14 mouse cellular contexts compared by ENCODE assay signal in genomic region chr11:114792931-114793494, GRCm38 (mm10). TPM values are rescaled to one million over a fixed set of nuclear protein-coding genes. Genes with fewer than 3 reads are reported as not detected.
A peak's percentile ranks its signal among the peaks of the same experiment; 100 is the strongest.
DNase-seq lines count a peak whose midpoint lies in the region; ATAC-seq and TF ChIP-seq lines count a peak whose summit lies in the region.
"Had no signal": no experiment of that assay in that cellular context is flagged by ENCODE, and none has a peak within 500 bp of the region (broad histone marks: within the 10 kb centered on the region; RNA-seq: fewer than 3 reads in every experiment).

No protein-coding gene starts in this region.

- no peak for TF ChIP-seq CTCF in heart, adult 2 months (IDR thresholded peaks at IDR 0.05)

- no peak for TF ChIP-seq EP300 in heart, adult 2 months (IDR thresholded peaks at IDR 0.05; ENCODE audit: insufficient read depth, low read depth, low read length)

- intact Hi-C loops in heart, adult 2 months (cut with DNase I), result no loop called here

- no peak overlapping the region for H3K4me2 ChIP-seq in kidney, embryonic 14.5 days (replicated peaks; ENCODE audit: low read depth, low read length)
- H3K4me2 ChIP-seq in hindbrain, embryonic 11.5 days (replicated peaks; ENCODE audit: low read depth, low read length), result peak overlapping the region; percentile 49
- H3K4me2 ChIP-seq in midbrain, embryonic 15.5 days, result peak overlapping the region; percentile 72

- no peak for ATAC-seq in kidney, embryonic 14.5 days (ENCODE audit: low FRiP score, low TSS enrichment)
- ATAC-seq in hindbrain, embryonic 11.5 days (ENCODE audit: low FRiP score), result no peak
- no peak for ATAC-seq in midbrain, embryonic 15.5 days (replicated peaks)
- ATAC-seq: inflammation-experienced regulatory T-cells, adult 6 months had no signal

- no peaks in the 10 kb centered on the region for H3K9me3 ChIP-seq in kidney, embryonic 14.5 days (ENCODE audit: control insufficient read depth, low read length)
- no peaks in the 10 kb centered on the region for H3K9me3 ChIP-seq in embryonic facial prominence, embryonic 10.5 days
- no peaks in the 10 kb centered on the region for H3K9me3 ChIP-seq in hindbrain, embryonic 11.5 days (ENCODE audit: control insufficient read depth, low read length)
- H3K9me3 ChIP-seq in midbrain, embryonic 15.5 days, result no peaks in the 10 kb centered on the region
- H3K9me3 ChIP-seq: heart, embryonic 10.5 days; limb, embryonic 12.5 days; lung, embryonic 15.5 days had no signal

- peak overlapping the region; percentile 38; the same call in 1 of the 2 replicates for H3K4me3 ChIP-seq in kidney, embryonic 14.5 days (ENCODE audit: low read length)
- H3K4me3 ChIP-seq in embryonic facial prominence, embryonic 10.5 days, result peak overlapping the region; percentile 63
- 0 out of 2 replicates have a peak overlapping the region, but pooled peaks have one; percentile 14 for H3K4me3 ChIP-seq in hindbrain, embryonic 11.5 days (ENCODE audit: low read depth, low read length)
- H3K4me3 ChIP-seq in midbrain, embryonic 15.5 days, result no peak overlapping the region
- no peak overlapping the region for H3K4me3 ChIP-seq in heart, adult 2 months

- H3K27me3 ChIP-seq in kidney, embryonic 14.5 days (ENCODE audit: control insufficient read depth, insufficient read depth, low read length), result peaks cover 52% of the 10 kb centered on the region
- H3K27me3 ChIP-seq in embryonic facial prominence, embryonic 10.5 days (replicated peaks; ENCODE audit: low read depth, poor library complexity, severe bottlenecking), result peaks cover 72% of the 10 kb centered on the region
- H3K27me3 ChIP-seq in hindbrain, embryonic 11.5 days (ENCODE audit: control insufficient read depth, insufficient read depth, low read length), result peaks cover 26% of the 10 kb centered on the region; the same call in 1 of the 2 replicates
- H3K27me3 ChIP-seq in midbrain, embryonic 15.5 days (replicated peaks), result peaks cover 13% of the 10 kb centered on the region
- peaks cover 10% of the 10 kb centered on the region for H3K27me3 ChIP-seq in heart, adult 2 months (ENCODE audit: control insufficient read depth, insufficient read depth, low read length)

- H3K4me1 ChIP-seq in kidney, embryonic 14.5 days (ENCODE audit: control insufficient read depth, insufficient read depth, low read length), result peaks cover 37% of the 10 kb centered on the region
- H3K4me1 ChIP-seq in embryonic facial prominence, embryonic 10.5 days, result peaks cover 79% of the 10 kb centered on the region
- H3K4me1 ChIP-seq in hindbrain, embryonic 11.5 days (replicated peaks; ENCODE audit: control insufficient read depth, insufficient read depth, low read length), result peaks cover 16% of the 10 kb centered on the region
- H3K4me1 ChIP-seq in midbrain, embryonic 15.5 days, result peaks cover 63% of the 10 kb centered on the region
- H3K4me1 ChIP-seq in heart, adult 2 months (ENCODE audit: control insufficient read depth, insufficient read depth, low read length), result 0 out of 2 replicates have a peak, but pooled peaks cover 1% of the 10 kb centered on the region

- DNase-seq in kidney, postnatal 14 days, result no peak
- no peak for DNase-seq in embryonic facial prominence, embryonic 10.5 days (ENCODE audit: low spot score)
- DNase-seq in hindbrain, embryonic 11.5 days (ENCODE audit: low spot score), result no peak
- DNase-seq in adrenal gland, postnatal 25 days, result no peak
- DNase-seq in heart, adult 2 months, result no peak
- no peak for DNase-seq in retina, embryonic 14.5 days (ENCODE audit: low spot score)
- DNase-seq: kidney, postnatal 36 days; thymus, postnatal 4 days had no signal

- no peaks in the 10 kb centered on the region for H3K36me3 ChIP-seq in kidney, embryonic 14.5 days (ENCODE audit: control insufficient read depth, insufficient read depth, low read length)
- H3K36me3 ChIP-seq in embryonic facial prominence, embryonic 10.5 days (replicated peaks), result no peaks in the 10 kb centered on the region
- no peaks in the 10 kb centered on the region for H3K36me3 ChIP-seq in hindbrain, embryonic 11.5 days (ENCODE audit: control insufficient read depth, insufficient read depth, low read length)
- H3K36me3 ChIP-seq in midbrain, embryonic 15.5 days (replicated peaks), result no peaks in the 10 kb centered on the region
- H3K36me3 ChIP-seq in heart, adult 2 months (ENCODE audit: control insufficient read depth, insufficient read depth, low read length), result no peaks in the 10 kb centered on the region
- H3K36me3 ChIP-seq: heart, embryonic 10.5 days; limb, embryonic 12.5 days; lung, embryonic 15.5 days had no signal

- no peak overlapping the region for H3K27ac ChIP-seq in kidney, embryonic 14.5 days (ENCODE audit: low read depth, low read length)
- peak overlapping the region; percentile 54; the same call in 1 of the 2 replicates for H3K27ac ChIP-seq in embryonic facial prominence, embryonic 10.5 days (replicated peaks)
- H3K27ac ChIP-seq in hindbrain, embryonic 11.5 days (ENCODE audit: low read depth, low read length), result no peak overlapping the region
- peak overlapping the region; percentile 90; the same call in 1 of the 2 replicates for H3K27ac ChIP-seq in midbrain, embryonic 15.5 days
- H3K27ac ChIP-seq in heart, adult 2 months, result no peak overlapping the region
- H3K27ac ChIP-seq: limb, embryonic 12.5 days; lung, embryonic 15.5 days had no signal

- TF ChIP-seq POLR2A in heart, adult 2 months (IDR thresholded peaks at IDR 0.05; ENCODE audit: insufficient read depth, low read depth, low read length), result no peak

- H3K79me2 ChIP-seq in heart, adult 2 months (replicated peaks; ENCODE audit: control insufficient read depth, insufficient read depth, low read length), result no peaks in the 10 kb centered on the region

- WGBS in kidney, embryonic 14.5 days, result 54% methylated on average over 5 of the region's 5 CpGs
- 46% methylated on average over 5 of the region's 5 CpGs for WGBS in embryonic facial prominence, embryonic 10.5 days
- 58% methylated on average over 5 of the region's 5 CpGs for WGBS in hindbrain, embryonic 11.5 days
- WGBS in midbrain, embryonic 15.5 days, result 49% methylated on average over 5 of the region's 5 CpGs
- WGBS in heart, adult 2 months, result 53% methylated on average over 5 of the region's 5 CpGs

- no peak overlapping the region for H3K9ac ChIP-seq in kidney, embryonic 14.5 days (ENCODE audit: low read depth, low read length)
- H3K9ac ChIP-seq in hindbrain, embryonic 11.5 days (ENCODE audit: low read depth, low read length), result no peak overlapping the region; the same call in 1 of the 2 replicates
- H3K9ac ChIP-seq in midbrain, embryonic 15.5 days, result no peak overlapping the region
- H3K9ac ChIP-seq in heart, adult 2 months (ENCODE audit: low read depth, low read length), result no peak overlapping the region
- H3K9ac ChIP-seq: limb, embryonic 12.5 days; lung, embryonic 15.5 days had no signal

RNA-seq across cellular contexts. Expression of gene Btbd17, which starts 2.7 kb away (rescaled TPM):
- polyA plus RNA-seq in kidney, embryonic 14.5 days (2014; fragmentation: Nextera tagmentation; extraction: Ambion mirVana), result 0.77 and 1.6 TPM in 2 replicates
- polyA plus RNA-seq in embryonic facial prominence, embryonic 10.5 days (2016; fragmentation: Nextera tagmentation; extraction: Ambion mirVana), result 10.0 and 17.0 TPM in 2 replicates
- polyA plus RNA-seq in hindbrain, embryonic 11.5 days (2014; fragmentation: Nextera tagmentation; extraction: Ambion mirVana), result 39.2 and 46.2 TPM in 2 replicates
- 21.4 and 28.4 TPM in 2 replicates for polyA plus RNA-seq in midbrain, embryonic 15.5 days (2015; fragmentation: Nextera tagmentation; extraction: Ambion mirVana)
- not detected in 2 replicates for total RNA-seq in adrenal gland, postnatal 25 days (2021)
- not detected for total RNA-seq in heart, adult 2 months (2021)
- 0.06 TPM in 1 of 2 replicates, not detected in the other for polyA plus RNA-seq in heart, adult 2 months (2012; rRNA removed)
- polyA plus RNA-seq: inflammation-experienced regulatory T-cells, adult 6 months had no signal

RNA-seq across cellular contexts. Expression of gene Gpr142, which starts 5.7 kb away (rescaled TPM):
- 0.19 TPM in 1 of 2 replicates, not detected in the other for polyA plus RNA-seq in kidney, embryonic 14.5 days (2014; fragmentation: Nextera tagmentation; extraction: Ambion mirVana)
- polyA plus RNA-seq in embryonic facial prominence, embryonic 10.5 days (2016; fragmentation: Nextera tagmentation; extraction: Ambion mirVana), result 0.18 TPM in 1 of 2 replicates, not detected in the other
- 0.20 and 0.45 TPM in 2 replicates for polyA plus RNA-seq in hindbrain, embryonic 11.5 days (2014; fragmentation: Nextera tagmentation; extraction: Ambion mirVana)
- not detected in 2 replicates for polyA plus RNA-seq in midbrain, embryonic 15.5 days (2015; fragmentation: Nextera tagmentation; extraction: Ambion mirVana)
- not detected in 2 replicates for total RNA-seq in adrenal gland, postnatal 25 days (2021)
- not detected for total RNA-seq in heart, adult 2 months (2021)
- polyA plus RNA-seq in heart, adult 2 months (2012; rRNA removed), result not detected in 2 replicates
- polyA plus RNA-seq: heart, embryonic 10.5 days; inflammation-experienced regulatory T-cells, adult 6 months; limb, embryonic 12.5 days; lung, embryonic 15.5 days had no signal

RNA-seq across cellular contexts. Expression of gene Kif19a, which starts 27.8 kb away (rescaled TPM):
- polyA plus RNA-seq in kidney, embryonic 14.5 days (2014; fragmentation: Nextera tagmentation; extraction: Ambion mirVana), result 0.14 and 0.21 TPM in 2 replicates
- polyA plus RNA-seq in embryonic facial prominence, embryonic 10.5 days (2016; fragmentation: Nextera tagmentation; extraction: Ambion mirVana), result 1.3 and 2.0 TPM in 2 replicates
- 1.8 and 1.9 TPM in 2 replicates for polyA plus RNA-seq in hindbrain, embryonic 11.5 days (2014; fragmentation: Nextera tagmentation; extraction: Ambion mirVana)
- polyA plus RNA-seq in midbrain, embryonic 15.5 days (2015; fragmentation: Nextera tagmentation; extraction: Ambion mirVana), result 0.40 and 0.46 TPM in 2 replicates
- total RNA-seq in adrenal gland, postnatal 25 days (2021), result 0.43 TPM in 1 of 2 replicates, not detected in the other
- total RNA-seq in heart, adult 2 months (2021), result under 1 TPM; 0.18 to 0.21 TPM
- polyA plus RNA-seq in heart, adult 2 months (2012; rRNA removed), result 0.32 and 1.2 TPM in 2 replicates
- polyA plus RNA-seq: limb, embryonic 12.5 days had no signal

RNA-seq across cellular contexts. Expression of gene Gprc5c, which starts 57.9 kb away (rescaled TPM):
- 49.9 and 105 TPM in 2 replicates for polyA plus RNA-seq in kidney, embryonic 14.5 days (2014; fragmentation: Nextera tagmentation; extraction: Ambion mirVana)
- 62.2 and 62.5 TPM in 2 replicates for polyA plus RNA-seq in embryonic facial prominence, embryonic 10.5 days (2016; fragmentation: Nextera tagmentation; extraction: Ambion mirVana)
- polyA plus RNA-seq in hindbrain, embryonic 11.5 days (2014; fragmentation: Nextera tagmentation; extraction: Ambion mirVana), result 17.7 and 18.3 TPM in 2 replicates
- polyA plus RNA-seq in midbrain, embryonic 15.5 days (2015; fragmentation: Nextera tagmentation; extraction: Ambion mirVana), result 9.3 and 9.4 TPM in 2 replicates
- 5.4 and 13.9 TPM in 2 replicates for total RNA-seq in adrenal gland, postnatal 25 days (2021)
- total RNA-seq in heart, adult 2 months (2021), result 1 to 10 TPM; 6.3 to 7.9 TPM
- 11.6 and 11.9 TPM in 2 replicates for polyA plus RNA-seq in heart, adult 2 months (2012; rRNA removed)
- polyA plus RNA-seq: inflammation-experienced regulatory T-cells, adult 6 months had no signal

Comparison
In these comparisons a context has a peak if more than half of its experiments do, and no peak if none do; other contexts are left out.
1. H3K27ac ChIP-seq: peak in embryonic facial prominence, embryonic 10.5 days (single experiment) and midbrain, embryonic 15.5 days (single experiment); none in kidney, embryonic 14.5 days (single experiment), hindbrain, embryonic 11.5 days (single experiment) and heart, adult 2 months (single experiment).
2. H3K4me3 ChIP-seq: peak in kidney, embryonic 14.5 days (single experiment), embryonic facial prominence, embryonic 10.5 days (single experiment) and hindbrain, embryonic 11.5 days (single experiment); none in midbrain, embryonic 15.5 days (single experiment) and heart, adult 2 months (single experiment).